Mouse (Mus musculus) testis, adult 2 months (tissue): Measurements from ENCODE around the gene Rspry1.

Experiments
- CTCF ChIP-seq: fragments of 200-500 bp; IDR thresholded peaks from 2 replicates; pipeline ENCODE4 v1.5.1; 2012; ENCODE audit warnings: low read depth, mild to moderate bottlenecking, inconsistent platforms, low read length, moderate library complexity; ENCODE audit not compliant: control insufficient read depth, insufficient read depth, insufficient replicate concordance
- POLR2A ChIP-seq: fragments of 200-500 bp; IDR thresholded peaks from 2 replicates; pipeline ENCODE4 v1.6.1; 2012; ENCODE audit warnings: low read depth, mild to moderate bottlenecking, inconsistent platforms, low read length, moderate library complexity; ENCODE audit not compliant: control insufficient read depth

DNA sequence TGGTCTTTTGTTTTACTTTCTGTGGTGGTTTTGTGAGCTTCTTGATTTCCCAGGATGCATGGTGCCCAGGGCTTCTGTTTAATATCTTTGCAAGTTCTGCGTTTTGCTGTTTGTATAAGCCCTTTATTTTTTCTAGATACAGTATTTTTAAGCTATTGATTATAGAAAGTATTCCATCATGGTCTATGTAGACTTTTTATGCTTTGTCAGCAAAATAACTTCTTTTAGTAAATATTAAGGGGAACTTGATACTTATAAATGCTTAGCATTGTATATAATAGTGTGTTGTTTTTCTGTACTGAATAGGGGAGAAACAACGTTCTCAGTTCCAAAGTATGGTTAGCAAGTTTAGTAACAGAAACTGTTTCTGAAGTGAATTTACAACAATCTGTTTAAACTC lies 2.3 kb downstream of the Rspry1 start:
- TF ChIP-seq CTCF (no peak), POLR2A (no peak)
